Mouse (Mus musculus) layer of hippocampus, adult 2 months (tissue): ENCODE measurements around the gene Eif5b. TPM values are rescaled to one million over a fixed set of nuclear protein-coding genes. Genes with fewer than 3 reads are reported as not detected.

ENCODE experiments used
- DNase-seq, 2 experiments: peaks; one replicate each; pipeline ENCODE4 v3.0.0; 2022; ENCODE audit warnings: low spot score in 2 of 2
- H3K27ac ChIP-seq: fragments of 200-600 bp; 2 replicates; pipeline ENCODE4 v1.8.1; 2022
- H3K4me3 ChIP-seq: fragments of 200-600 bp; 2 replicates; pipeline ENCODE4 v1.8.1; 2022; ENCODE audit warnings: mild to moderate bottlenecking
- CTCF ChIP-seq: fragments of 200-600 bp; conservative IDR thresholded peaks from 2 replicates; pipeline ENCODE4 v1.8.1; 2022; ENCODE audit warnings: antibody characterized with exemption, mild to moderate bottlenecking, moderate library complexity
- total RNA-seq, 2 experiments: library from RNA; stranded (reverse); gene quantifications; 2 replicates each; pipeline ENCODE4 v1.2.3; 2021

The Eif5b gene
- total RNA-seq, 2 experiments from 2014 or later = 37.7 to 38.5 TPM

GRCm38 (mm10) chr1:38103813-38104212 is 106.0 kb downstream of the Eif5b start:
- TF ChIP-seq CTCF = no peak
- Histone ChIP-seq H3K4me3 (no peak overlapping the region), H3K27ac (no peak overlapping the region)
- no peak for DNase-seq

Other genes starting within 250 kb of the Eif5b start
- 10 to 100 TPM; 24.8 to 28.6 TPM for gene Tsga10, start 131.6 kb upstream of the Eif5b start, total RNA-seq
- 1 to 10 TPM; 6.9 to 7.4 TPM for gene Lipt1, start 126.3 kb upstream of the Eif5b start, total RNA-seq
- 10 to 100 TPM; 11.0 to 12.2 TPM for gene Mitd1, start 107.6 kb upstream of the Eif5b start, total RNA-seq
- 100 to 1,000 TPM; 134 to 142 TPM for gene Mrpl30, start 107.5 kb upstream of the Eif5b start, total RNA-seq
- gene Lyg2, start 81.5 kb upstream of the Eif5b start, total RNA-seq = not detected
- gene Lyg1, start 40.3 kb upstream of the Eif5b start, total RNA-seq = not detected
- 10 to 100 TPM; 56.9 to 60.4 TPM for gene Txndc9, start 117 bp upstream of the Eif5b start, total RNA-seq
- 10 to 100 TPM; 41.1 to 43.5 TPM for gene Rev1, start 131.8 kb downstream of the Eif5b start, total RNA-seq